Mouse (Mus musculus): Measurements from ENCODE around the gene Calb2. TPM values are rescaled to one million over a fixed set of nuclear protein-coding genes. Genes with fewer than 3 reads are reported as not detected.

Gene Calb2
- polyA plus RNA-seq (2012; rRNA removed) = 34.0 and 35.5 TPM in 2 replicates

GRCm38 (mm10) chr8:110168046-110168445 is at the start of gene Calb2:
Gene Calb2, minus strand, starts transcription at chr8:110168210.

GRCm38 (mm10) chr8:110215365-110215764 is 47.4 kb upstream of the Calb2 start, which contains the start of gene Cmtr2:
Gene Cmtr2, plus strand, starts transcription at chr8:110215665.

GRCm38 (mm10) chr8:110102653-110103052 is 65.4 kb downstream of the Calb2 start, which contains the start of gene Gm17720:
Gene Gm17720, minus strand, starts transcription at chr8:110102753.

GRCm38 (mm10) chr8:110100907-110101306 is 67.1 kb downstream of the Calb2 start, which contains the start of gene Gm21964:
Gene Gm21964, plus strand, starts transcription at chr8:110101207.

Other genes with a start within 250 kb of the Calb2 start
- 0.53 and 0.75 TPM in 2 replicates for gene Marveld3, start 206.0 kb downstream of the Calb2 start, polyA plus RNA-seq (2012; rRNA removed)
- 0.02 and 0.04 TPM in 2 replicates for gene Tat, start 177.8 kb downstream of the Calb2 start, polyA plus RNA-seq (2012; rRNA removed)
- gene Chst4, start 128.5 kb downstream of the Calb2 start, polyA plus RNA-seq (2012; rRNA removed) = not detected in 2 replicates
- gene Zfp612, start 88.5 kb downstream of the Calb2 start, polyA plus RNA-seq (2012; rRNA removed) = 12.3 and 12.9 TPM in 2 replicates
- not detected in 2 replicates for gene Gm21964, start 67.0 kb downstream of the Calb2 start, polyA plus RNA-seq (2012; rRNA removed)
- not detected in 2 replicates for gene Gm17720, start 65.5 kb downstream of the Calb2 start, polyA plus RNA-seq (2012; rRNA removed)
- 10.7 and 11.5 TPM in 2 replicates for gene Cmtr2, start 47.5 kb upstream of the Calb2 start, polyA plus RNA-seq (2012; rRNA removed)
- 0.20 and 0.32 TPM in 2 replicates for gene Hydin, start 98.8 kb upstream of the Calb2 start, polyA plus RNA-seq (2012; rRNA removed)

Measured in central nervous system, embryonic 14 days (tissue).